Mouse (Mus musculus): ENCODE measurements at regions not wholly inside any gene's neighbourhood (a gene's known extent, or its start where the extent isn't known, plus 50 kb on each side); places are given as distances from the start of the nearest gene placed in this dataset.

GRCm38 (mm10) chr12:7662027-7662426 lies 315.4 kb upstream of the Apob start:
- no peak for DNase-seq

- DNase-seq, result no peak
Measured at GRCm38 (mm10) chr12:7670114-7670513, 307.3 kb upstream of the Apob start.

- no peak for DNase-seq
Measured at GRCm38 (mm10) chr12:7670561-7670960, 306.9 kb upstream of the Apob start.

GRCm38 (mm10) chr12:7691996-7692395 lies 285.5 kb upstream of the Apob start:
- no peak for DNase-seq

- no peak for DNase-seq
Measured at GRCm38 (mm10) chr12:7698324-7698944, 279.0 kb upstream of the Apob start.

- DNase-seq, result no peak
Measured at GRCm38 (mm10) chr12:7709102-7709501, 268.3 kb upstream of the Apob start.

GRCm38 (mm10) chr12:7709872-7710271 lies 267.6 kb upstream of the Apob start:
- no peak for DNase-seq

GRCm38 (mm10) chr12:7715091-7715490 lies 262.4 kb upstream of the Apob start:
- no peak for DNase-seq

- no peak for DNase-seq
Measured at GRCm38 (mm10) chr12:7718556-7718955, 258.9 kb upstream of the Apob start.

- DNase-seq, result no peak
Measured at GRCm38 (mm10) chr12:7719080-7719479, 258.4 kb upstream of the Apob start.

GRCm38 (mm10) chr12:7724992-7725391 lies 252.5 kb upstream of the Apob start:
- DNase-seq, result no peak

GRCm38 (mm10) chr12:7738020-7738419 lies 239.4 kb upstream of the Apob start:
- no peak for DNase-seq

GRCm38 (mm10) chr12:7738629-7739351 lies 238.7 kb upstream of the Apob start:
- DNase-seq, result no peak

GRCm38 (mm10) chr12:7739352-7739994 lies 238.0 kb upstream of the Apob start:
- DNase-seq, result no peak

- DNase-seq, result no peak
Measured at GRCm38 (mm10) chr12:7746708-7747107, 230.7 kb upstream of the Apob start.

- DNase-seq, result peak; percentile 4
Measured at GRCm38 (mm10) chr12:7749319-7750238, 227.9 kb upstream of the Apob start.

- no peak for DNase-seq
Measured at GRCm38 (mm10) chr12:7754861-7755260, 222.6 kb upstream of the Apob start.

- no peak for DNase-seq
Measured at GRCm38 (mm10) chr12:7764795-7765697, 212.4 kb upstream of the Apob start.

GRCm38 (mm10) chr12:7774127-7774526 lies 203.3 kb upstream of the Apob start:
- no peak for DNase-seq

- DNase-seq, result no peak
Measured at GRCm38 (mm10) chr12:7776335-7776734, 201.1 kb upstream of the Apob start.

GRCm38 (mm10) chr12:7777220-7778055 lies 200.0 kb upstream of the Apob start:
- DNase-seq, result peak; percentile 10

Measured in kidney, adult 11 months (tissue).